Mouse (Mus musculus) testis, postnatal 14 days (tissue): ENCODE results near the gene Rps6ka5.
A peak's percentile ranks its signal among the peaks of the same experiment; 100 is the strongest.

Experiments
- DNase-seq: peaks from one replicate; pipeline ENCODE4 v3.0.0; 2021; ENCODE audit warnings: low spot score

The Rps6ka5 gene

DNA sequence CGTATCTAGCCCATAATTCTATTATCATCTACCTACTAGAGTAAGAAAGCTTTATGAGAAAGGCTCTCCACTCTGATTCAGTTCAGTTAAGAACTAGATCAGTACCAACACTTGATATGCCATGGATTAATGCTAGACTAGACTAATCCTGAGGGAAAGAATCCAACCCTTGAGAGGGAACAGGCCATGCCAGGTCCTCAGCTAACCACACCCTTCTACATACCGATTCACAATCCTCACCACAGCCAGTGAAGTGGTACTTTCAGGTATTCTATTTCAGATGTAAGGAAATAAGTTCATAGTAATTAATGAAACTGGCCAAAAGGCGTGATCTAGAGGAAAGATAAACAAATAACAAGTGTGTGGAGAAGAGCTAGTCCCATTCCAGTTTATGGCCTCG is 70.8 kb downstream of the Rps6ka5 start:
- no peak for DNase-seq

DNA sequence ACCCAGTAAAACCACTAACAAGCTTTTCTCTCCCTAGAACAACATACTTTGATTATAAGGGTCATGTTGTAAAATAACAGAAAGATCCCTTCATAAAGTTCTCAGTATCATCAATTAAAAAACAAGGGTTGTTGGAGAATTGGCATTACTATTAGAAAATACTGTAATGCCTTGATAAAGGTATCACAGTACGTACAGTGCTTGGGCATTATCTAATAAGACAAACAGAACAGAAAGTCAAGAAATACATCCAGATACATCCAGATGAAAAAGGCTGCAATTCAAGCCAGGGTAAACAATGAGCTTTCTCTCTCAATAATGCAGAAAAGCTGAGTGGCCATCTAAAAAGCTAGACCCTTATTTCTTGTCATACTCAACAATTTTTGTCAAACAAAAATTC is 84.8 kb downstream of the Rps6ka5 start:
- no peak for DNase-seq

DNA sequence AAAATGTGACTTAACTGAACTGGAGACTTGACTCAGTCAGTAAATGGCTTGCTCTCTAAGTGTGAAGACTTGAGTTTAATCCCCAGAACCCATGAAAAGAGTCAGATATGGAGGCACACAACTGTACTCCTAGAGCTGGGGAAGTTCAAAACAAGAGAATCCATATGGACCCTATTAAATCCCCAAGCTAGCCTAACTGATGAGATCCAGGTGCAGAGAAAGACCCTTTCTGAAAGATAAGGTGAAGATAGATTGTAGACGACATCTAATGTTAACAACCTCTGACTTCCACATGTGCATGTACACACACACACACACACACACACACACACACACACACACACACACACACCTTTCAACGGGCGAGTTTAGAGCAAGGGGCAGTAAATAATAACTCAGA is 86.1 kb downstream of the Rps6ka5 start:
- DNase-seq, result no peak

DNA sequence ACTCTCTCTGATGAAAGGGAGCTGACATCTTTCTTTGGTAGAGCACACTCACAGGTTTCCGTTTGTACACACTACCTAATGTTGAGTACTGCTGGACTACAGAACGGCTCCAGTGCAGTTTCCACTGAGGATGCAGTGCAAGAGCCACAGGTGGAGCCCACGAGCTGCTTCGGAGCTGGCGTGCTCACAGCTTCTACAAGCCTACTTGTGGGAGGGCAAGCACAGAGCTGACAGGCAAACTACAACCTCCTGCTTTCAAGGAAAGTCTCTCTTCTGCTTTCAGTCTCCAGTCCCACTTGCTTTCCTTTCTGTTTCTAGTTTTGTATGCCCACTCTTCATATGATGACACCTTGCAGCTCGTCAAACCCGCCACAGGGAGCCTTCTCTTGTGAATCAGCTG is 87.1 kb downstream of the Rps6ka5 start:
- no peak for DNase-seq

DNA sequence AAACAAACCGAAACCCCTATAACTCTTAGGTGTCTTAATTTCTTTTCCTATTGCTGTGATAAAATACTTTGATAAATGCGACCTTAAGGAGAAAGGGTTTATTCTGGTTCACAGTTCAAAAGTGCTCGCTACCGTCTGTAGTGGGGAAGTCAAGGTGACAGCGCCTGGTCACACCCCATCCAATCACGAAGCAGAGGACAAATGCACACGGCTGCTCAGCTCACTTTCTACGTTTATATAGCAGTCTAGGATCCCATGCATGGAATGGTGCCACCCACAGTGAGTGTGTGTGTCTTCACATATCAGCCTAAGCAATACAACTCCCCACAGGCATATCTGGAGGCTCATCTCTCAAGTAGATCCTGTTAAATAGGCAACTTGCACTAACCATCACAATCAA is 88.9 kb downstream of the Rps6ka5 start:
- no peak for DNase-seq

DNA sequence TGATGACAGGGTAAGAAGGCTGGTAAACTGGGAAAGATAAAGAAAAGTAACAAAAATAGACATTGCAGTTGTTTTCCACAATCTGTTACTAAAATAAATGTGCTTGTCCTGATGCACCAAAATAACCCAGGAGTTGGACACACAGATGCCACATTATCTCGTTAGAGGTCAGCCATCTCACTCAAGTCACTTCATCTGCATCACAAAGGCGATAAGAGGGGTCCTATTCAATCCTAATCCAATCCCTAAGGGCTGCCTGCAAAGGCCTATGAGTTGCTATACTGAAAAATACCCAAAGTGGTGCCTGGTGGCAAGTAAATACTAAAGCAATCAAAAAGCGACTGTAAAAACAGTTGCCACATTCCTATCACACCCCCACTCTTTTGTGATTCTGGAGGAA is 90.0 kb downstream of the Rps6ka5 start:
- DNase-seq, result no peak

DNA sequence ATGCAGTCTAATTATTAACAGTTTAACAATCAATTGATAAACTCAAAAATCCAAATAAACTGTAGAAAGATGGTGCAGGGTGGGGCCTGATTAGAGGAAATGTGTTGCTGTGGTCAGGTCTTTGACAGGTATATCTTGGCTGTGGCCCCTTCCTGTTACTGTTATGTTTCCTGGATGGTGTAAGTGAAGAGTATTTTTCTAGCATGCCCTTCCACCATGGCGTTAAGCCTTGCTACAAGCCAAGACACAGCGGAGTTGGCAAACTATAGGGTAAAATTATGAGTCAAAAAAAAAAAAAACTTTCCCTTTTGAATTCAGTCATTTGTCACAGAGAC is 90.5 kb downstream of the Rps6ka5 start:
- DNase-seq, result no peak

DNA sequence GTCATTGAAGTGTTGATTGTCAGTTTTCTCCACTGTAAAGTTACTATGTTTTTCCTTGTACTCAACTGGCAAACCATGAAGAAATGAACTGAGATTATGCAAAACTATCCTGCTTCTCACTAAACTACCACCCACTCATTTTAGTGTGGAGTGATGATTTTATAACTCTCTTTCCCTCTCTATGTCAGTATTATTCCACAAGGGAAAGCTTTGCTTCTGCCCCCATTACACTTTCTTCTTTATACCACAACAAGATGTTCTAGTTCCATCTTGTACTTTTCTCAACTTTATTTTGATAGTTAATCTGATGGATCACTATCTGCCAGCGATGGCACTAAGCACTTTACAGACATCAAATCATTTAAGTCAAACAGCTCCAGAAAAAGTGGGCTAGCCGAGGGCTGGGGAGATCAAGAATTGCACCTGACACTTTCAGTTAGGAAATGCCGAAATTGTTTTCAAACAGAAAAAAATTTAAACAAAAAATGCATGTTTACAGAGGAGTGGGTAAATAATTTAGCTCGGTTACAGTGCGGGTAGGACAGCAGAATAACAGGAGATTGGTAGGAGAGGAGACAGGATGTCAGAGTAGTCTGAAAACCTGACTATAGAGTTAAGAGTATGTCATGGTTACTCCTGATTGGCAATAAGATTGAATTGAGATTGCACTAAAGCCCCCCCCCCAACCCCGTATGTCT is 91.0 kb downstream of the Rps6ka5 start:
- no peak for DNase-seq

DNA sequence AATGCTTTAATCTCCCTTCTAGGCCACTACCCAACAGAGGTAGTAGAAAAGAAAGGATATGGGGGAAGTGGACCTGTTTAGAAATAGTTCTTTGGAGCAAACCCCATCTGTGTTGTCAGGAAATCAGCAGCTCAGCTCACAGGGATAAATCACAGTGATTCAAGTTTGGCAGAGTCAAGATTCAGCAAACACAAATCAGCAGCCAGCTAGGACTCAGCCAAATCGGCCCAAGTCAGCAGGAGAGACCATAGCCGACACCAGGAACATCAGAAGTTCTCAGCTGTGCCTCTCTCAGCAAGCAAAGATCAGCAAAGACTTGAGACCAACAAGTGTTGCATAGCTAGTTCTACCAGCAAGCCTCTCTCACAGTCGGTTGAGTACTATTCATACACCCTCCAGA is 93.6 kb downstream of the Rps6ka5 start:
- no peak for DNase-seq

DNA sequence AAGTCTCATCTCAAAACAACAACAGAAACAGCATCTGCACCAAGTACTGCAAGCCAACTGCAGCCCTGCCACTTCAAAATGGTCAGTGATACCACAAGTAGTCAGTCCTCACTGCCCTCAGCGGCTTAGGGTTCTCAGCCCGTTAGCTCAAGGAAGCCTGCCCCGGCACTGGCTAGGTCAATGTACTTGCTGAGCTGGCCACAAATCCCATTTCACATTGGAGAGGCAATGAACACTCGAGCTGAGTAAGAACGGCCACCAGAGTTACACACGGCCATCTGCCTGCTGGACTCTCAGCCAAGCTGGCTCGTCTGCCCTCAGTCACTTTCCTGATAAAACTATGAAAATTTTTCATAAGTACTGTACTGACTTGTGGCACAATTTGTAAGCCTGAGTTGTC is 95.5 kb downstream of the Rps6ka5 start:
- no peak for DNase-seq

DNA sequence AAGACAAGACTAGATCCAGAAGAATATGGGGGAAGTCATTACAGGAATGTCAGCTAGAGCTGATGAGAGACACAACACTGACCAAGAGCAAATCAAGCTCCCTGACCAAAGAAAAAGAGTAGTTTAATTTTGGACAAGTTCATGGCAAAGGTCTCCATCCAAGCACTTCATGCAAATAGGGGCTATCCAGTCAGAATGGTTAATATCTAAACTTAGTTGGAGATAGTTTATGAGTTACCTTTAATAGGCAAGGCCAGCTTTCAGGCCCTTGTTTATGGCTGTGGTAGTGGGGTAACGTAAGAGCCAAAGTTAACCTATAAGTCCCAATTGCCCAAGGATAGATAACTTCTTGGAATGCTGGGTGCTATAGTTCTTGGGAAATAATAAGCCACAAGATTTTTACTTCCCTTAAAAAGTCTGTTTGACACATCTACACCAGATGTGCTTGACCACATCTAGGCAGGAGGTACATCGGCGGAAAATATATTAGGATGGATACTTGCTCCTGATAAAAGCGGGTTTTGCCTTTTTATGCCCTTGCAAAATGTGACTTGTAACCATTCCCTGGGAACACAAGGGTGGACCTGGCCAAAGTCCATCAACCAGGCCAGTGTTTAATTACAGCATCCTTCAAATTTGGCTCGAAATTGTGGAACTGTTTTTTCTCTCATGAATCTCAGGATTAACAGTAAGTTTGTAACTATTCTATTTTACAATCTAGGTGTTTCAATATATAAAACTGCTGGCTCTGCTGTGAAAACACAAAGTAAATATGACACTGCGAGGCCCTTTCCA is 97.5 kb downstream of the Rps6ka5 start:
- DNase-seq, result no peak

DNA sequence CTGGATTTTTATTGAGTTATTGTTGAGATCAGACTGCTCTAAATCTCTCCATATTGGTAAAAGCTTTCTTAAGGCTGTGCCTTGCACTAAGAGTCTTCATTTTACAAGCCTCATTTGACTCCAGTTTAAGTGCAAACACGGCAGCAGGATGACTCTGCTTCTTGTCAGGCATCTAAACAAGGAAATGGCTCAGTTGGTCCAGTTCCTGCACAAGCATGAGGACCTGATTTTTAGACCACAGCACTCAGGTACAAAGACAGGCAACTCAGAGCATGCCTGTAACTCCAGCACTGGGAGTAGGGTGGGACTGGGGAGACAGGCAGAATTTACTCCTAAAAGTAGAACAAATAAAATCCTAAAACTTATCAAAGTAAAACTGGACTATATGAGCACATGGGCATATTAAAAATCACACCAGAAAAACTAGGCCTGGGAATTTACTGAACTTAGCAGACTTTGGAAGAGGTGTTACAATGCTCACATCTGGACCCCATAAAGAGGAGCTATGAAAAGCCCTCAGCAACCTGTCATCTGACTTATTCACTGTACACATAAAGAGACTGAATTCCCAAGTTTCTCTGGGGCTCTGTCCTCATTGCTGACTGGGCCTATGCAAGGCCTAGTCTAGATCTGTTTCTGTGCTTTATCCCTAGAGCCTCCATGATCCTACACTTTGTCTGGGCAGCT is 99.6 kb downstream of the Rps6ka5 start:
- no peak for DNase-seq

DNA sequence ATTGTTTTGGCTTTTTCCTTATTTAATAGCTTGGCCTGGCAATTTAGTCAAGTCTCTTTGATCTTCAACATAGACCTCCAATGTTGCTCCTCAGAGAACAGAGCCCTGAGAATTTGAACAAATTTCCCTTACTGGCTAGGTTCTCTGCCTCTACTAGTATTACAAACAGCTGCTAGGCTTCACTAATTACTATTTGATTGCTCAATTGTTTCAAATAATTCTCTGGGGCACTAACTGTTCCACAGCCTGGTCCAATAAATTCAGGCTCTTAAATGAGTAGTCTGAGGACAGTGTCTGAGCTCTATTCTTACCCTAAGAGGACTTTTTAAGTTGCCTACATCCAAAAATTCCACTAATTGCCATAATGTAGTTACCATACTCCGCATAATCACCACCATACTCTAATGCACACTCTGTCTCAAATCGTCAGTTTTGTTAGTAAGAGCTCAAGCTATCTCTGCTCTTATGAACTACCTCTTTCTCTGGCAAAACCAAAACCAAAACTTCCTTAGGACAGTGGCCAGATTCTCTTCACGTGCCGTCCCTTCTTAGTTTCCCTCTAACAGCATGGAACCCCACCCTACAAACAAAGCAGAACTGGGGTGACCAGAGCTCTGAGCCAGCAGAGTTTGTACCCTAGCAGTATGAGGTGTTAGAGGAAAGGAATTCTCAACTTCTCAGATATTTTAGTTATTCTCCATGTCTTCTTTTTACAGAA is 100.4 kb downstream of the Rps6ka5 start:
- no peak for DNase-seq

DNA sequence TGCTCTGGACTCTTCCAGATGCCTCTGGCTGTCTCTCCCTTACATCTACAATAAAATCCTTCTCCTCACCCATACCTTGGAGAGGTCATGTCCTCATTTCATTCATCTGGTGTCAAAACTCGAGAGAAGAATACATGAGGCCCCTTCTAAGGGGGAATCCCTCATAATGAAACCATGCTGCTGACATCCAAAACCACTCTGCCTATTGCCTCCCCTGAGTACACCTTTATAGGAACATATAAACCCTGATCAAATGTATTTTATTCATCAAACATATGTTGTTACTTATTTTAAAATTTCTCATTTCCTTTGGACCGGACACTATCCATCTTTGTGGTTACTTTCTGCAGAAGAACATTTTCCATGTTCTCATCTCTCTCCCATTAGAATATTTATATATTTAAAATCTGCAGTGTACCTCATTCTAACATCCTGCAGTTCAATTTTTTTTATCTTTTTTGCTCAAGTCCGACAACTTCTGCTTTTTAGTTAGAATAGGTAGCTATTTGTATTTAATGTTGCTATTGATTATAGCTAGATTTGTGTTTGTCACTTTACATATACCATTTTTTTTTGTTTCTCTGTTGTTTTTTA is 101.8 kb downstream of the Rps6ka5 start:
- no peak for DNase-seq

DNA sequence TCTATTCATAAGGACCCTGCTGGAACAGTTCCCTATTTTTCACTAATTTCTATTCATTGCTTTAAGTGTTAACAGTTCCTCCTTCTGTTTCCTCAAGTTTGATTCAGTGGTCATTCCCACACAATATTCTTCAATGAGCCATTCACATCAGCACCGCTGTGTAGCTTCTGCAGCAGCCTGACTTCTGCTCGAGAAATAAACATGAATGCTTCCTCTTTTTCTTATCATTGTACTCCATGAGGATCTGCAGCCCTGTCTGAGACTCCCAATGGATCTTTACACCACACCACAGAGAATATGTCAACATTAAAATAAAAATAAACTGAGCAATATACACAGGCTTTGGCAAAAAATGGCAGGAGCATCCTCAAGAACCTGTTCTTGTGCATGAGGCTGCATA is 111.5 kb downstream of the Rps6ka5 start:
- no peak for DNase-seq

DNA sequence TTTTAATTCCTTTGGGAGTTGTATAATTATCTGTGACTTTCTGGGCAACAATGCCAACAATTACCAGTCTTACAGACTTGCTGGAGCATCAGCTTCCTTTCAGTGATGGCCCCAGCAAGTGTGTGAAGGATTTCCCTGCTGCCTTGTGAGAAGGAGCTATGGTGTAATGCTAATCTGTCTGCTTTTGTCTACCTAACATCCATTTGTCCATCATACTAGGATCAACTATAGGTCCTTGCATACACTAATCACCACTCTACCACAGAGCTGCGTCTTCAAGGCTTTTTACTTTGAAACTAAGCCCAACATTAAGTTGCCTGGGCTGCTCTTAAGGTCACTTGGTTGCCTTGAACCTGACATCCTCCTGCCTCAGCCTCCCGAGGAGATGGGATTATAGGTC is 112.9 kb downstream of the Rps6ka5 start:
- no peak for DNase-seq

DNA sequence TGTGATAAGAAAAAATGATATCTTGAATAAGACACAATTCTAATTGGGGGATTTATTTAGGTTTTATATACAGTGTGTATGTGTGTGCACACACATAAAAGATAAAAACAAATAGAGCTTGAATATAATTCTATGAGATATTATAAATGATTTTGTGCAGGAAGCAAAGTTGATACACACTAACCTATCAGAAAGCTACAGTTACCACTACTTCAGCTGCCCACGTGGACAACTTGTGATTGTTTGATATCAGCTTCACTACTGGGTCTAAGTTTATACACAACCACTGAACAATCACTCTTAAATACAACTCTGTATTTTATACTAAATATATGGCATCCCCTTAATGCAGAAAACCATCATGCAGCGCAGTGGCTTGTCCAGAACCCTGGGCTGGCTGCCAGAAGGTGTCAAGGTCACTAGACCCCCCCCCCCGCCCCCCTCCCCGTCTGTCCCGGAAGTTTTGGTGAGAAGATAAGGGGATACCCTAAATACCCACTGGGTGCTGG is 113.5 kb downstream of the Rps6ka5 start:
- no peak for DNase-seq

DNA sequence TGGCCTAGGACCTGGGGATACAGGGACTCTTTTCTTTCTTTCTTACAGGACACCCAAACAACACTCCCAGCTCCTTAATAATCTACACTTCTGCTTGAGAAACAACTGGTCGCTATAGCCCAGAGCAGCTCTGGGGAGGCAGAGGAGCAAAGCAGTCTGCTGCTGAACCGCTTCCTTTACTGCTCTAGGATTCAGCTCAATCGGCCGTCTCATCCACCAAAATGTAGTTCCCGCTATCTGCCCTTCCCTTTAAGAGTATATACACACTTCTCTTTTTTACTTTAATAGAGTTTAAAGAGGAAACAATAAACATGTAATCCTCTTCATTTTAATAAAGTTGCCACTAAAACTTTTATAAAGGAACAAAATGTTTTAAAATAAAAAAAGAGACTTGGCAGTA is 117.0 kb downstream of the Rps6ka5 start:
- DNase-seq, result no peak

DNA sequence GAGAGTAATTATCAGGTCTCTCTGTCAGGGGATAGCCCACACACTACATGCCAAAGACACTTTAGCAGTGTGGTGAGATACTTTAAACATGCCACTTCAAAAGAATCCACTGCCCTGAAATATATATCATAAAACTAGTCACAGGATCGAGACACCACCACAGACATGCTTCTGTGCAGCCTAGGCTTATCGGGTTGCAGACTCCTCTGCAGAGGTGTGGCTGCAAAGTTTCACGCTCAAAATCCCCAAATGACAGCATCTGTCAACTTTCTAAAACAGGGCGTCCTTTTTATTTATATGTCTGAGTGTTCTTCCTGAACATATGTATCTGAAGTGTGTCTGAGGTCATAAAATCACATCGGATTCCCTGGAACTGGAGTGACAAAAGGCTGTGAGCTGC is 117.7 kb downstream of the Rps6ka5 start:
- no peak for DNase-seq

DNA sequence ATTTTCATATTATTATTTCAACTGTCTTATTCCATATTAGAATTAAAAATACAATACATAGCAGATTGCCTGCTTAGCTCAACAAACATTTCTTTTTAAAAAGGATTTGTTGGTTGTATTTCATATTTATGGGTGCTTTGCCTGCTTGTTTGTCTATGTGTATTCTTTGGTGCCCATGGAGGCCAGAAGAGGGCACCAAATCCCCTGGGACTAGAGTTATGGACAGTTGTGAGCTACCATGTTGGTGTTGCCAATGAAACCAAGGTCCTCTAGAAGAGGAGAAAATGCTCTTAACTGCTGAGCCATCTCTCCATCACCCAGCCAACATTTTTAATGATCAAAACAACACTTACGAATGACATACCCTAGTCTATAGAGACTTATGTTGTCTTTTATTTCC is 120.0 kb downstream of the Rps6ka5 start:
- DNase-seq, result no peak

DNA sequence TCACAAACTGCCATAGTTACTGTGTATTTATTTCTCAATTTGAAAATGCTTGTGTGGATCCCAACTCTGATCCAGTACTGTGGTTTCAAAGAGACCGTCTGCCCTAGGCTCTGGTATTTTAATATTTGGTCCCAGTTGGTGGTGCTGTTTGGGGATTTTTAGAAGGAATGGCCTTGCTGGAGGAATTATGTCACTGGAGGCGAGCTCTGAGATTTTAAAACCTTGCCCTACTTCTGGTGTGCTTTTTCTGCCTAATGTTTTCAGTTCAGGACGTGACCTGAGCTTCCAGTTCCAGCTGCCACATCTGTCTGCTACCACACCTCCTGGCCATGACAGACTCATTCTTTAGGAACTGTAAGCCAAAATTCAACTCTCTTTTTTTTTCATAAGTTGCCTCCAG is 121.2 kb downstream of the Rps6ka5 start:
- DNase-seq, result no peak

DNA sequence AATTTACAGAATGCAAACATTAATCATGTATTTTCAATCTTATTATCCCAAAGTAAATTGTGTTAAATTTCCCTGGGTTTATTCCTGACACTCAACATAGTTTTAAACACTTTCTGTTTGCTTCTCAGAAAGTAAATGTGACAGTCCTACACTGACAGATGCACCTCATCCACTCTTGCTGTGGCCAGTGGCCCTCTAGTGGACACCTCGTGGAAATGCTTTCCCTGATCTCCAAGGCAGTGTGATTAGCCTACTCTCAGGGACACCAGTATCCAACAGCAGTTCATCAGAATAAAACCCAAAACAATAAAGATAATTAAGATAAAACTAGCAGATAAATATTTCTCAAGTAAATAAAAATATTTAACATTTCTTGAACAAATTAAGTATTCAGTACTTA is 122.2 kb downstream of the Rps6ka5 start:
- peak; percentile 17 for DNase-seq
